Mouse (Mus musculus) mature B cell (primary cell): ENCODE measurements around the gene Qtrt2.

ENCODE experiments used
- in situ Hi-C: fragments of 300-500 bp; cut with MboI; formaldehyde crosslinking; loops from 2 replicates; pipeline ENCODE4 v1.14.3; 2019

Qtrt2 gene

DNA sequence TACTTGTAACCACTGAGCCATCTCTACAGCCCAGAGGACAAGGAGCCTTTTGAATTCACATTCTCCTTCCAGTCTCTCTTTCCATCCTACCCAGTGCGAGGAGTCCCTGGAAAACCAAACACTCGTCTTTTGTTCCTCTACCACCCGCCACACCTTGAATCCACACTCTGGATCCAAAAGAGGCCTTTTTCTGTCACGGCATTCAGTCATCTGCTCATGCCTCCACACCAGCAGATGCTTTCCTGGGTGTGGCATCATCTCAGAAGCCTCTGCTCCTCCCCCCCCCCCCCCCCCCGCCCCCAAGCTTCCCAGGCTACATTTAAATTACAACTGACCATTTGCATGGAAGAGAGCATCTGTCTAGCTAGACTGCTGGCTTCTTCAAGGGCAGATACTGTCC, 110.3 kb downstream of the Qtrt2 start:
- in situ Hi-C loops = no loop called here

DNA sequence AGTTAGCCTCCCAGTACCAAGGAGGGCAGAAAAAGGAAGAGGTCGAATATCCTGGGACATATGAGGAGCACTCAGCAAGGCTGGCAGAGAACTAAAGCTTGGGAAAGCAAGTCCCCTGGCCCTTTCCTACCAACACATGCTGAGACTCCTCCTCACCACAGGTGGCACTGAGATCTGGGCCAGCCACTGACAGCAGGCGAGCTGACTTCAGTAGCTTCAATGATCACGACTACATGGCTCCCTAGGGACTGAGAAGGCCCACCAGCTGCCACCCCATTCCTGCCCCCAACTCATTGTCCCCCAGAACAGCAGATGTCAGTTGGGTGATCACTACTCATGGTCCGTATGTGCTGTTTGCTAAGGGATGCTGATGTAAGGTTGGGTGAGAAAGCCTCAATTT, 112.0 kb downstream of the Qtrt2 start:
- in situ Hi-C loops = no loop called here
